Comparison of ENCODE assay signal across 16 mouse cellular contexts in genomic region chr7:37647917-37648615, GRCm38 (mm10).
DNase-seq lines count a peak whose midpoint lies in the region; ATAC-seq lines count a peak whose summit lies in the region.
"Had no signal": no experiment of that assay in that cellular context is flagged by ENCODE, and none has a peak within 500 bp of the region (broad histone marks: within the 10 kb centered on the region; RNA-seq: fewer than 3 reads in every experiment).

No protein-coding gene starts in this region.

- peaks cover 32% of the 10 kb centered on the region for H3K4me1 ChIP-seq in forebrain, embryonic 12.5 days
- peaks cover 8% of the 10 kb centered on the region for H3K4me1 ChIP-seq in forebrain, embryonic 11.5 days (replicated peaks; ENCODE audit: control insufficient read depth, insufficient read depth, low read length)
- H3K4me1 ChIP-seq: heart, embryonic 15.5 days had no signal

- no peak overlapping the region for H3K9ac ChIP-seq in forebrain, embryonic 12.5 days
- no peak overlapping the region for H3K9ac ChIP-seq in forebrain, embryonic 11.5 days (ENCODE audit: low read length)
- H3K9ac ChIP-seq: heart, embryonic 15.5 days; hindbrain, embryonic 14.5 days; neural tube, embryonic 15.5 days had no signal

- H3K9me3 ChIP-seq in forebrain, embryonic 12.5 days = no peaks in the 10 kb centered on the region
- H3K9me3 ChIP-seq in forebrain, embryonic 11.5 days (ENCODE audit: control insufficient read depth, low read length) = no peaks in the 10 kb centered on the region
- H3K9me3 ChIP-seq: heart, embryonic 15.5 days; neural tube, embryonic 15.5 days had no signal

- ATAC-seq in forebrain, embryonic 12.5 days (ENCODE audit: low FRiP score) = no peak
- ATAC-seq in forebrain, embryonic 11.5 days (replicated peaks; ENCODE audit: low FRiP score) = no peak
- peak; percentile 66 for ATAC-seq in megakaryocyte progenitor cell, adult 5-6 weeks (replicated peaks; ENCODE audit: poor library complexity)

- peaks cover 8% of the 10 kb centered on the region; the same call in 1 of the 2 replicates for H3K36me3 ChIP-seq in forebrain, embryonic 12.5 days (replicated peaks)
- H3K36me3 ChIP-seq in forebrain, embryonic 11.5 days (ENCODE audit: control insufficient read depth, insufficient read depth, low read length) = no peaks in the 10 kb centered on the region
- H3K36me3 ChIP-seq: heart, embryonic 15.5 days; neural tube, embryonic 15.5 days had no signal

- H3K4me3 ChIP-seq in forebrain, embryonic 12.5 days (replicated peaks) = no peak overlapping the region
- no peak overlapping the region for H3K4me3 ChIP-seq in forebrain, embryonic 11.5 days (ENCODE audit: low read depth, low read length)
- H3K4me3 ChIP-seq: heart, embryonic 15.5 days; neural tube, embryonic 15.5 days had no signal

- 91% methylated on average over 21 of the region's 21 CpGs for WGBS in forebrain, embryonic 12.5 days
- 95% methylated on average over 21 of the region's 21 CpGs for WGBS in forebrain, embryonic 11.5 days

- peak overlapping the region; percentile 15; the same call in 1 of the 2 replicates for H3K27ac ChIP-seq in forebrain, embryonic 12.5 days
- no peak overlapping the region for H3K27ac ChIP-seq in forebrain, embryonic 11.5 days (ENCODE audit: low read depth, low read length)
- H3K27ac ChIP-seq: heart, embryonic 15.5 days; hindbrain, embryonic 14.5 days had no signal

- no peak overlapping the region for H3K4me2 ChIP-seq in forebrain, embryonic 12.5 days
- H3K4me2 ChIP-seq in forebrain, embryonic 11.5 days (ENCODE audit: low read depth, low read length, severe bottlenecking) = no peak overlapping the region
- H3K4me2 ChIP-seq: heart, embryonic 15.5 days; hindbrain, embryonic 14.5 days; neural tube, embryonic 15.5 days had no signal

- H3K27me3 ChIP-seq in forebrain, embryonic 12.5 days = no peaks in the 10 kb centered on the region
- H3K27me3 ChIP-seq in forebrain, embryonic 11.5 days (ENCODE audit: control insufficient read depth, insufficient read depth, low read length) = no peaks in the 10 kb centered on the region
- H3K27me3 ChIP-seq: heart, embryonic 15.5 days; neural tube, embryonic 15.5 days had no signal

- no peak for DNase-seq in forebrain, embryonic 11.5 days (ENCODE audit: low spot score)
- peak; percentile 31 for DNase-seq in layer of hippocampus, adult 9-11 months
- DNase-seq in layer of hippocampus, postnatal 36 days = no peak
- DNase-seq in right cerebral cortex, postnatal 25 days = peak; percentile 45
- DNase-seq in right cerebral cortex, postnatal 36 days (ENCODE audit: low spot score in 2 of 2) = no peak
- DNase-seq in adrenal gland, postnatal 10 days = no peak
- DNase-seq: adrenal gland, adult 8-10 months; cerebellum, postnatal 36 days; kidney, adult 18-20 months; lung, adult 18-20 months; lung, postnatal 4 days had no signal

Comparison
In these comparisons a context has a peak if more than half of its experiments do, and no peak if none do; other contexts are left out.
1. DNase-seq: peak in layer of hippocampus, adult 9-11 months (single experiment) and right cerebral cortex, postnatal 25 days (single experiment); none in forebrain, embryonic 11.5 days (single experiment), layer of hippocampus, postnatal 36 days (0 of 2), right cerebral cortex, postnatal 36 days (0 of 2) and adrenal gland, postnatal 10 days (single experiment).